In genomic region chr3:96220765-96221639, GRCm38 (mm10) we compare ENCODE assay signal across 8 mouse cellular contexts. TPM values are rescaled to one million over a fixed set of nuclear protein-coding genes. Genes with fewer than 3 reads are reported as not detected.
DNase-seq lines count a peak whose midpoint lies in the region; ATAC-seq and TF ChIP-seq lines count a peak whose summit lies in the region.

TSS of gene Hist2h2ac (minus strand) at chr3:96220880.
TSS of gene Hist2h2be (plus strand) at chr3:96221119.

- H3ac ChIP-seq in C2C12 (ENCODE audit: control insufficient read depth, insufficient read length, low read depth) = peak within 1 kb of the TSS; percentile 89

- H3K9me3 ChIP-seq in heart, embryonic 10.5 days = no peaks in the 10 kb centered on the region
- H3K9me3 ChIP-seq in kidney, embryonic 14.5 days (ENCODE audit: control insufficient read depth, low read length) = no peaks in the 10 kb centered on the region
- H3K9me3 ChIP-seq in limb, embryonic 14.5 days (ENCODE audit: control insufficient read depth, low read length) = no peaks in the 10 kb centered on the region
- no peaks in the 10 kb centered on the region for H3K9me3 ChIP-seq in midbrain, embryonic 16.5 days (replicated peaks; ENCODE audit: control insufficient read depth, low read length, poor library complexity, severe bottlenecking)

- no peaks in the 10 kb centered on the region for H3K36me3 ChIP-seq in C2C12 (ENCODE audit: control insufficient read depth, insufficient read depth)
- no peaks in the 10 kb centered on the region for H3K36me3 ChIP-seq in heart, embryonic 10.5 days
- no peaks in the 10 kb centered on the region for H3K36me3 ChIP-seq in kidney, embryonic 14.5 days (ENCODE audit: control insufficient read depth, insufficient read depth, low read length)
- H3K36me3 ChIP-seq in limb, embryonic 14.5 days (ENCODE audit: control insufficient read depth, insufficient read depth, low read length) = no peaks in the 10 kb centered on the region
- H3K36me3 ChIP-seq in midbrain, embryonic 16.5 days (ENCODE audit: control insufficient read depth, insufficient read depth, low read length) = no peaks in the 10 kb centered on the region

- peaks cover 34% of the 10 kb centered on the region for H3K4me1 ChIP-seq in heart, embryonic 10.5 days
- H3K4me1 ChIP-seq in kidney, embryonic 14.5 days (ENCODE audit: control insufficient read depth, insufficient read depth, low read length) = peaks cover 35% of the 10 kb centered on the region
- peaks cover 15% of the 10 kb centered on the region for H3K4me1 ChIP-seq in limb, embryonic 14.5 days (ENCODE audit: control insufficient read depth, insufficient read depth, low read length)
- H3K4me1 ChIP-seq in midbrain, embryonic 16.5 days (ENCODE audit: control insufficient read depth, insufficient read depth, low read length) = peaks cover 25% of the 10 kb centered on the region

- TF ChIP-seq POLR2A in brain, embryonic 14.5 days (IDR thresholded peaks at IDR 0.05; ENCODE audit: borderline replicate concordance, extremely low read depth, insufficient read depth, insufficient read length, poor library complexity, severe bottlenecking) = peak; percentile 57; the same call in 1 of the 2 replicates
- TF ChIP-seq POLR2A in limb, embryonic 14.5 days (IDR thresholded peaks at IDR 0.05; ENCODE audit: borderline replicate concordance, extremely low read depth, insufficient read depth, insufficient read length) = peak; percentile 93; the same call in 1 of the 2 replicates

- H3K4me3 ChIP-seq in C2C12 (ENCODE audit: insufficient read depth, poor library complexity, severe bottlenecking) = peak within 1 kb of the TSS; percentile 36
- peak within 1 kb of the TSS; percentile 71 for H3K4me3 ChIP-seq in heart, embryonic 10.5 days
- H3K4me3 ChIP-seq in kidney, embryonic 14.5 days (ENCODE audit: low read length) = peak within 1 kb of the TSS; percentile 65
- peak within 1 kb of the TSS; percentile 62 for H3K4me3 ChIP-seq in limb, embryonic 14.5 days (replicated peaks; ENCODE audit: low read length)
- peak within 1 kb of the TSS; percentile 67 for H3K4me3 ChIP-seq in midbrain, embryonic 16.5 days (ENCODE audit: low read depth, low read length)

- peak; percentile 80 for ATAC-seq in erythroblast, adult 5-6 weeks (replicated peaks; ENCODE audit: low FRiP score, poor library complexity, severe bottlenecking)
- peak; percentile 93 for ATAC-seq in kidney, embryonic 14.5 days (ENCODE audit: low FRiP score, low TSS enrichment)
- ATAC-seq in limb, embryonic 14.5 days (ENCODE audit: low FRiP score, low read depth) = peak; percentile 82
- peak; percentile 82 for ATAC-seq in midbrain, embryonic 16.5 days

- peak within 1 kb of the TSS; percentile 82 for H3K4me2 ChIP-seq in kidney, embryonic 14.5 days (replicated peaks; ENCODE audit: low read depth, low read length)
- peak within 1 kb of the TSS; percentile 83 for H3K4me2 ChIP-seq in limb, embryonic 14.5 days (replicated peaks; ENCODE audit: low read depth, low read length, severe bottlenecking)
- peak within 1 kb of the TSS; percentile 65 for H3K4me2 ChIP-seq in midbrain, embryonic 16.5 days (ENCODE audit: low read length)

- H3K27me3 ChIP-seq in C2C12 (ENCODE audit: control insufficient read depth, insufficient read depth, insufficient read length) = no peaks in the 10 kb centered on the region
- no peaks in the 10 kb centered on the region for H3K27me3 ChIP-seq in heart, embryonic 10.5 days (ENCODE audit: insufficient read depth, poor library complexity, severe bottlenecking)
- no peaks in the 10 kb centered on the region for H3K27me3 ChIP-seq in kidney, embryonic 14.5 days (ENCODE audit: control insufficient read depth, insufficient read depth, low read length)
- H3K27me3 ChIP-seq in limb, embryonic 14.5 days (ENCODE audit: control insufficient read depth, insufficient read depth, low read length) = no peaks in the 10 kb centered on the region
- no peaks in the 10 kb centered on the region for H3K27me3 ChIP-seq in midbrain, embryonic 16.5 days (ENCODE audit: control insufficient read depth, insufficient read depth, low read depth, low read length)

- TF ChIP-seq CTCF in C2C12 (IDR thresholded peaks at IDR 0.05; ENCODE audit: control insufficient read depth, insufficient read depth, insufficient read length) = no peak
- no peak for TF ChIP-seq CTCF in brain, embryonic 14.5 days (IDR thresholded peaks at IDR 0.05; ENCODE audit: borderline replicate concordance, extremely low read depth, insufficient read depth, insufficient read length)

- H3K9ac ChIP-seq in kidney, embryonic 14.5 days (ENCODE audit: low read depth, low read length) = peak within 1 kb of the TSS; percentile 93
- H3K9ac ChIP-seq in limb, embryonic 14.5 days (ENCODE audit: low read depth, low read length, severe bottlenecking) = peak within 1 kb of the TSS; percentile 84
- peak within 1 kb of the TSS; percentile 78 for H3K9ac ChIP-seq in midbrain, embryonic 16.5 days (ENCODE audit: low read depth, low read length)

- no peaks in the 10 kb centered on the region for H3K79me2 ChIP-seq in C2C12 (ENCODE audit: control insufficient read depth, insufficient read depth)

- H3K27ac ChIP-seq in heart, embryonic 10.5 days = peak within 1 kb of the TSS; percentile 94
- H3K27ac ChIP-seq in kidney, embryonic 14.5 days (ENCODE audit: low read depth, low read length) = peak within 1 kb of the TSS; percentile 100
- peak within 1 kb of the TSS; percentile 98 for H3K27ac ChIP-seq in limb, embryonic 14.5 days (replicated peaks; ENCODE audit: low read depth, low read length)
- H3K27ac ChIP-seq in midbrain, embryonic 16.5 days (ENCODE audit: low read length) = peak within 1 kb of the TSS; percentile 98

- WGBS in heart, embryonic 10.5 days = under 1% methylated on average over 43 of the region's 43 CpGs
- under 1% methylated on average over 43 of the region's 43 CpGs for WGBS in kidney, embryonic 14.5 days
- 1% methylated on average over 41 of the region's 43 CpGs for whole genome bisulfite sequencing in limb, embryonic 14.5 days
- under 1% methylated on average over 43 of the region's 43 CpGs for WGBS in midbrain, embryonic 16.5 days

- H3K79me3 ChIP-seq in C2C12 (ENCODE audit: low read depth) = no peaks in the 10 kb centered on the region

- DNase-seq in brain, embryonic 14.5 days (ENCODE audit: low read depth) = peak; percentile 97
- peak; percentile 95 for DNase-seq in heart, embryonic 10.5 days (ENCODE audit: low spot score)
- peak; percentile 95 for DNase-seq in limb, embryonic 14.5 days (ENCODE audit: low spot score)
- peak; percentile 88 to 96 for DNase-seq in spleen, postnatal 10 days (ENCODE audit: low spot score in 2 of 2)

TF ChIP-seq in C2C12, 6 proteins besides CTCF, POLR2A, EP300 and RAD21:
- TF ChIP-seq MYOD1 (IDR thresholded peaks at IDR 0.05; ENCODE audit: control insufficient read depth, insufficient read length, low read depth) = no peak
TF ChIP-seq in C2C12: peak in this region for 0.

RNA-seq across cellular contexts. Expression of gene Hist2h2ac, which starts in this region (rescaled TPM):
- 1.9 TPM for polyA plus RNA-seq in C2C12 (2012; fragmentation: generic; extraction: Trizol)
- polyA plus RNA-seq in brain, embryonic 14.5 days (2012; rRNA removed) = 8.3 and 12.6 TPM in 2 replicates
- total RNA-seq in erythroblast, adult 5-6 weeks (2015; ENCODE audit: low replicate concordance) = 18.3 and 36.8 TPM in 2 replicates
- total RNA-seq in erythroblast, adult 5-6 weeks (2017; ENCODE audit: low replicate concordance) = 1,217 and 1,495 TPM in 2 replicates
- 3.4 and 8.2 TPM in 2 replicates for polyA plus RNA-seq in heart, embryonic 10.5 days (2016; fragmentation: Nextera tagmentation; extraction: Ambion mirVana)
- 11.3 and 17.1 TPM in 2 replicates for polyA plus RNA-seq in kidney, embryonic 14.5 days (2014; fragmentation: Nextera tagmentation; extraction: Ambion mirVana)
- polyA plus RNA-seq in limb, embryonic 14.5 days (2012; rRNA removed) = 11.8 and 14.2 TPM in 2 replicates
- 7.0 and 8.9 TPM in 2 replicates for polyA plus RNA-seq in limb, embryonic 14.5 days (2014; fragmentation: Nextera tagmentation; extraction: Ambion mirVana)
- 0.66 and 0.99 TPM in 2 replicates for polyA plus RNA-seq in midbrain, embryonic 16.5 days (2015; fragmentation: Nextera tagmentation; extraction: Ambion mirVana)

RNA-seq across cellular contexts. Expression of gene Hist2h2be, which starts in this region (rescaled TPM):
- polyA plus RNA-seq in C2C12 (2012; fragmentation: generic; extraction: Trizol) = 0.98 TPM
- 12.3 and 19.6 TPM in 2 replicates for polyA plus RNA-seq in brain, embryonic 14.5 days (2012; rRNA removed)
- 19.2 and 22.6 TPM in 2 replicates for total RNA-seq in erythroblast, adult 5-6 weeks (2015; ENCODE audit: low replicate concordance)
- total RNA-seq in erythroblast, adult 5-6 weeks (2017; ENCODE audit: low replicate concordance) = 19.5 and 32.7 TPM in 2 replicates
- polyA plus RNA-seq in heart, embryonic 10.5 days (2016; fragmentation: Nextera tagmentation; extraction: Ambion mirVana) = 2.8 and 3.5 TPM in 2 replicates
- 9.2 and 13.1 TPM in 2 replicates for polyA plus RNA-seq in kidney, embryonic 14.5 days (2014; fragmentation: Nextera tagmentation; extraction: Ambion mirVana)
- polyA plus RNA-seq in limb, embryonic 14.5 days (2012; rRNA removed) = 8.5 TPM in 2 replicates
- polyA plus RNA-seq in limb, embryonic 14.5 days (2014; fragmentation: Nextera tagmentation; extraction: Ambion mirVana) = 5.2 and 7.5 TPM in 2 replicates
- polyA plus RNA-seq in midbrain, embryonic 16.5 days (2015; fragmentation: Nextera tagmentation; extraction: Ambion mirVana) = 4.4 and 4.7 TPM in 2 replicates

Comparison
In these comparisons a context has a peak if more than half of its experiments do, and no peak if none do; other contexts are left out.
1. Peak in every context shown above with its lines: DNase-seq, ATAC-seq, H3K4me3 ChIP-seq and H3K27ac ChIP-seq.